11 mouse cellular contexts compared by ENCODE assay signal in the genomic region with DNA sequence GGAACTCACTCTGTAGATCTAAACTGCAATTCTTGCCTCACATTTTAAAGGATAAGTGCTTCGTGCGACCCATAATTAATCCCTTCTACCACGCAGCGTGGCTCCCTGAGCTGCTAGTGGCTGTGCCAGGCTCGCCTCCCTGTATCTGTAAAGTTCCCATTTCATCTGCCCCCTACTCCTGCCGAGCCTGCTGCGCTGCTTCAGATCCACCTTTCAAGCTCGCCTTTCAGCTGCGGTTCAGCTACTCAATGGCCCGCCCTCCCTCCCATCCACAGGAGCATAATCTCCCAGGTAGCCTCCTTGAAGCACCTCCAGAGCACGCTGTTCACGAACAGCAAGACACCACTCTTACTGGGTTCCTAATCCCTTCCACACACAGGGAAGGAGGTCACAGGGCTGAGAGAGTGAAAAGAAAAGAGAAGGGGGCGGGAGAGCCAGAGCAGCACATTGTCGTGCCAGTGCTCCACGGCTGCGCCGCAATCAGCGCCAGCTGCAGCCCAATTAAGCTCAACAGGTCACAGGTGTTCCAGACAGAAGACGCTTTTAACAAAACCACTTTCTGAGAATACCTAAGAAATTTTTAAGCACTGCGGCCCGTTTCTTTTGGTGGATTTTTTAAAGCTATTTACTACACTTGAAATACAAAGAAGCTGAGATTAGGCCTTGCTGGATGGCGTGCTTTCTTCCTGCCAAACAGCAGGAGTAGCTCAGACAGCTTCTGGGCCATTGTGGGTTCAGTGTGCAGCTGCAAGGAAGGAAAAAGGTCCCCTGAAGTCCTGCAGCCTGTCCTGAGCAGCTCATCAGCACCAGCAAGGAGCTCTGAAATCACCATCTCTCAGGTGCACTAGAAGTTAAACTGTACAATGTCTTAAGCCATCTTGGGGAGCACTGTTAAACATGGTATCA.
DNase-seq lines count a peak whose midpoint lies in the region; ATAC-seq lines count a peak whose summit lies in the region.
"Had no signal": no experiment of that assay in that cellular context is flagged by ENCODE, and none has a peak within 500 bp of the region (broad histone marks: within the 10 kb centered on the region; RNA-seq: fewer than 3 reads in every experiment).

No protein-coding gene starts in this region.

- ATAC-seq in embryonic facial prominence, embryonic 14.5 days (ENCODE audit: low read depth): peak; percentile 96
- ATAC-seq in heart, embryonic 11.5 days (replicated peaks; ENCODE audit: insufficient number of reproducible peaks, low FRiP score, low TSS enrichment): no peak

- peak overlapping the region; percentile 48; the same call in 1 of the 2 replicates for H3K27ac ChIP-seq in embryonic facial prominence, embryonic 14.5 days (replicated peaks; ENCODE audit: low read depth, low read length)
- H3K27ac ChIP-seq in heart, embryonic 11.5 days (ENCODE audit: low read depth, low read length): no peak overlapping the region
- H3K27ac ChIP-seq: heart, embryonic 13.5 days; layer of hippocampus, adult 2 months had no signal

- H3K4me3 ChIP-seq in embryonic facial prominence, embryonic 14.5 days (ENCODE audit: low read depth, low read length): no peak overlapping the region
- no peak overlapping the region for H3K4me3 ChIP-seq in heart, embryonic 11.5 days (ENCODE audit: low read depth, low read length)
- H3K4me3 ChIP-seq: erythroblast, embryonic 14.5 days; heart, embryonic 13.5 days; layer of hippocampus, adult 2 months; myocyte had no signal

- WGBS in embryonic facial prominence, embryonic 14.5 days: 24% methylated on average over 22 of the region's 22 CpGs
- WGBS in heart, embryonic 11.5 days (ENCODE audit: insufficient replicate concordance): 60% methylated on average over 22 of the region's 22 CpGs

- peak overlapping the region; percentile 38 for H3K4me2 ChIP-seq in embryonic facial prominence, embryonic 14.5 days (ENCODE audit: low read depth, low read length)
- no peak overlapping the region for H3K4me2 ChIP-seq in heart, embryonic 11.5 days
- H3K4me2 ChIP-seq: heart, embryonic 13.5 days had no signal

- peak; percentile 8 for DNase-seq in right cerebral cortex, postnatal 25 days
- no peak for DNase-seq in right cerebral cortex, postnatal 4 days
- DNase-seq in embryonic facial prominence, embryonic 14.5 days (ENCODE audit: low spot score): peak; percentile 70
- peak; percentile 35 for DNase-seq in hindlimb bud, embryonic 11.5 days (ENCODE audit: extremely low spot score, low read depth, low spot score)
- peak; percentile 70 for DNase-seq in retina, embryonic 14.5 days (ENCODE audit: low spot score)
- no peak for DNase-seq in kidney, postnatal 10 days

- no peaks in the 10 kb centered on the region; the same call in 1 of the 2 replicates for H3K36me3 ChIP-seq in embryonic facial prominence, embryonic 14.5 days (ENCODE audit: control insufficient read depth, insufficient read depth, low read length)
- H3K36me3 ChIP-seq in heart, embryonic 11.5 days (ENCODE audit: control insufficient read depth, insufficient read depth, low read length): no peaks in the 10 kb centered on the region
- H3K36me3 ChIP-seq: heart, embryonic 13.5 days had no signal

- peaks cover 15% of the 10 kb centered on the region for H3K4me1 ChIP-seq in embryonic facial prominence, embryonic 14.5 days (ENCODE audit: control insufficient read depth, insufficient read depth, low read length)
- H3K4me1 ChIP-seq in heart, embryonic 11.5 days (ENCODE audit: control insufficient read depth, insufficient read depth, low read length): no peaks in the 10 kb centered on the region; the same call in 1 of the 2 replicates
- H3K4me1 ChIP-seq: heart, embryonic 13.5 days had no signal

- no peaks in the 10 kb centered on the region for H3K27me3 ChIP-seq in embryonic facial prominence, embryonic 14.5 days (replicated peaks; ENCODE audit: control insufficient read depth, insufficient read depth, low read length)
- H3K27me3 ChIP-seq in heart, embryonic 11.5 days (ENCODE audit: control insufficient read depth, insufficient read depth, low read length): no peaks in the 10 kb centered on the region
- H3K27me3 ChIP-seq: heart, embryonic 13.5 days had no signal

- H3K9me3 ChIP-seq in embryonic facial prominence, embryonic 14.5 days (ENCODE audit: control insufficient read depth, low read length): no peaks in the 10 kb centered on the region
- no peaks in the 10 kb centered on the region for H3K9me3 ChIP-seq in heart, embryonic 11.5 days (replicated peaks; ENCODE audit: control insufficient read depth, low read length)
- H3K9me3 ChIP-seq: heart, embryonic 13.5 days had no signal

- peak overlapping the region; percentile 31; the same call in 1 of the 2 replicates for H3K9ac ChIP-seq in embryonic facial prominence, embryonic 14.5 days (ENCODE audit: low read depth, low read length)
- H3K9ac ChIP-seq in heart, embryonic 11.5 days (ENCODE audit: low read depth, low read length): no peak overlapping the region
- H3K9ac ChIP-seq: heart, embryonic 13.5 days had no signal

Comparison
In these comparisons a context has a peak if more than half of its experiments do, and no peak if none do; other contexts are left out.
1. DNase-seq: peak in right cerebral cortex, postnatal 25 days (single experiment), embryonic facial prominence, embryonic 14.5 days (single experiment), hindlimb bud, embryonic 11.5 days (single experiment) and retina, embryonic 14.5 days (single experiment); none in right cerebral cortex, postnatal 4 days (single experiment) and kidney, postnatal 10 days (single experiment).